In genomic region chr5:112853179-112853578, GRCm38 (mm10) we compare ENCODE assay signal across 7 mouse cellular contexts. TPM values are rescaled to one million over a fixed set of nuclear protein-coding genes. Genes with fewer than 3 reads are reported as not detected.
A peak's percentile ranks its signal among the peaks of the same experiment; 100 is the strongest.
DNase-seq lines count a peak whose midpoint lies in the region; ATAC-seq lines count a peak whose summit lies in the region.

No protein-coding gene starts in this region.

- H3K4me1 ChIP-seq in embryonic facial prominence, embryonic 10.5 days = peaks cover 52% of the 10 kb centered on the region
- H3K4me1 ChIP-seq in forebrain, embryonic 13.5 days = peaks cover 47% of the 10 kb centered on the region

- peak; percentile 46 for DNase-seq in embryonic facial prominence, embryonic 10.5 days (ENCODE audit: low spot score)
- peak; percentile 91 to 92 for DNase-seq in heart, postnatal 10 days
- peak; percentile 60 to 70 for DNase-seq in layer of hippocampus, postnatal 10 days (ENCODE audit: low spot score in 2 of 2)
- peak; percentile 45 for DNase-seq in mesoderm, embryonic 11.5 days (ENCODE audit: low read depth, low spot score)
- peak; percentile 69 for DNase-seq in right cerebral cortex, postnatal 4 days

- no peak overlapping the region for H3K4me2 ChIP-seq in forebrain, embryonic 13.5 days

- no peaks in the 10 kb centered on the region for H3K36me3 ChIP-seq in embryonic facial prominence, embryonic 10.5 days (replicated peaks)
- no peaks in the 10 kb centered on the region for H3K36me3 ChIP-seq in forebrain, embryonic 13.5 days (ENCODE audit: poor library complexity, severe bottlenecking)

- 42% methylated on average over 8 of the region's 8 CpGs for WGBS in embryonic facial prominence, embryonic 10.5 days
- 8% methylated on average over 8 of the region's 8 CpGs for WGBS in forebrain, embryonic 13.5 days

- H3K27me3 ChIP-seq in embryonic facial prominence, embryonic 10.5 days (replicated peaks; ENCODE audit: low read depth, poor library complexity, severe bottlenecking) = peaks cover 53% of the 10 kb centered on the region
- H3K27me3 ChIP-seq in forebrain, embryonic 13.5 days = peaks cover 2% of the 10 kb centered on the region; the same call in 1 of the 2 replicates

- no peaks in the 10 kb centered on the region for H3K9me3 ChIP-seq in embryonic facial prominence, embryonic 10.5 days
- no peaks in the 10 kb centered on the region for H3K9me3 ChIP-seq in forebrain, embryonic 13.5 days (replicated peaks)

- intact Hi-C loops in heart, postnatal 10 days (cut with DNase I) = no loop called here

- H3K27ac ChIP-seq in embryonic facial prominence, embryonic 10.5 days (replicated peaks) = peak overlapping the region; percentile 40; the same call in 1 of the 2 replicates
- peak overlapping the region; percentile 82 for H3K27ac ChIP-seq in forebrain, embryonic 13.5 days

- H3K4me3 ChIP-seq in embryonic facial prominence, embryonic 10.5 days = no peak overlapping the region
- no peak overlapping the region for H3K4me3 ChIP-seq in forebrain, embryonic 13.5 days

- H3K9ac ChIP-seq in forebrain, embryonic 13.5 days = no peak overlapping the region

- peak; percentile 82 for ATAC-seq in forebrain, embryonic 13.5 days
- ATAC-seq in CD4-positive, CD25-positive, alpha-beta regulatory T cell, adult 4 months = no peak

RNA-seq across cellular contexts. Expression of gene Myo18b, which starts 43.0 kb away (rescaled TPM):
- polyA plus RNA-seq in embryonic facial prominence, embryonic 10.5 days (2016; fragmentation: Nextera tagmentation; extraction: Ambion mirVana) = 0.19 TPM in 2 replicates
- 0.65 and 0.68 TPM in 2 replicates for polyA plus RNA-seq in forebrain, embryonic 13.5 days (2015; fragmentation: Nextera tagmentation; extraction: Ambion mirVana)
- total RNA-seq in heart, postnatal 10 days (2021) = 100 to 1,000 TPM; 222 to 227 TPM
- total RNA-seq in layer of hippocampus, postnatal 10 days (2021) = 1 to 10 TPM; 3.6 to 3.7 TPM
- polyA plus RNA-seq in CD4-positive, CD25-positive, alpha-beta regulatory T cell, adult 4 months (2017; shearing (Covaris generic)) = not detected
